Mouse (Mus musculus) heart, adult 11 months (tissue): ENCODE measurements around the gene Zp2.
A peak's percentile ranks its signal among the peaks of the same experiment; 100 is the strongest.

Source experiments
- DNase-seq: peaks from one replicate; pipeline ENCODE4 v3.0.0; 2022

Gene Zp2

GRCm38 (mm10) chr7:120128951-120129350 lies 16.1 kb downstream of the Zp2 start:
- peak; percentile 60 for DNase-seq

DNA sequence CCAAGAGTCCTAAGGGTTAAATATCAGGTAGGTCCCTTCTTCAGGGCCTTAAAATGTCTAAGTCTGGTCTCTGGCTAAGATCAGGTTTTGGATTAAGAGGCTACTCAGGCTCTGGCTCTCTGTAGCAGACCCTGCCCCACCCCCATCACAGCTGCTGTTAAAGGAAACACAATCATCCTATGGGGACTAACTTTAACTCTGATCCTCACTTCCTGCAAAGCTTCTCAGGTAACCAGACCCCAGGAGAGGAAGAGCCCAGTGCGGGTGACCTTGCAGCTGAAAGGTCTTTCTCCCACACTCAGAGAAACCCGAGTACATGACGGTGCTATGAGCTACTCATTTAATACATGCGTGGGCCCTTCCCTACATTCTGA lies 17.4 kb downstream of the Zp2 start:
- peak; percentile 45 for DNase-seq

DNA sequence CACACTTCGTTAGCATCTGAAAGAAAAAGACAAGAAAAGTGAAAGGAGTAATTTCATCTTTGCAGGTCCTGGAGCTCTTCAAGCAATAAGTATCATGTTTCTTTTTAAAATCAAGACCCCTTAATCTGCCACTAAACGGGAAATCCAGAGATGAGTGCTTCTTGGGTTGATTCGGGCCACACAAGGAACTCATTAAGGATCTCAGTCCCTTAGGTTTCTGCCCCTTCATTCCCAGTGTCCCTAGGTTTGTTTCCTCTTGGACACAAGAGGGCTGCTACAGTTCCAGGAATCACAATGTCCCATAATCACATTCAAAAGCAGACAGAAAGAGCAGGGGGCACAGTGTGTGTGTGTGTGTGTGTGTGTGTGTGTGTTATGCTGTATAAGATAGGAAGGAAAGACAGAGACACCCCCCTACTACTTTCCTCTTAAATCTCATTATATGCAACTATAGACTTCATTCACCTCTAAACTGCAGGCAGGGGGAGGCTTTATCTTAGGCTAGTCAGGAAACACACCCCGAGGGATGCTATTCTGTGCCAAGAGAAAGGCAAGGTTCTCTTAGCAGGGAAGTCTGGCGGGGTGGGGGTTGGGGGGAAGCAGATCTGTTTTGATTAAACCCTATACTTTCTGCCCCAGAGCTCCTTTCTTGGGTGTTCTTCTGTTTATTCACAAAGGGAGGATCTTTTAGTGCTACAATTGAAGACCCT lies 18.0 kb downstream of the Zp2 start:
- peak; percentile 54 for DNase-seq

DNA sequence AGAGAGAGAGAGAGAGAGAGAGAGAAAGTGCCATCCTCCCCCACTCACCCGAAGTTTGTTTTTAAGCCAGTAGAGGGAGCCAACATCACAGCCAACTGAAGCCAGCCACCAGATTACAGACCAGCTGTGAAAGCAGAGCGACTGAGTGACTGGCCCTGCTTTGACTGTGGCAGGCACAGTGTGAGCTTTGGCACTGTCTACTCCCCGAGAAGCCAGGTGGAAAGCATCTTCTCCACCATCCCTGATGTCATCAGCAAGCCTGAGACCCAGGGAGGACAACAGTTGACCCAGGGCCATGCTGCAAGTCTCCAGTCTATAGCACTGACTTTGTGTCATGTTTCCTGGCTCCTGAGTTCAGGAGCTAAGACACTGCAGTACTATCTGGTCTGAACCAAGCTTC lies 20.2 kb downstream of the Zp2 start:
- DNase-seq = peak; percentile 97

DNA sequence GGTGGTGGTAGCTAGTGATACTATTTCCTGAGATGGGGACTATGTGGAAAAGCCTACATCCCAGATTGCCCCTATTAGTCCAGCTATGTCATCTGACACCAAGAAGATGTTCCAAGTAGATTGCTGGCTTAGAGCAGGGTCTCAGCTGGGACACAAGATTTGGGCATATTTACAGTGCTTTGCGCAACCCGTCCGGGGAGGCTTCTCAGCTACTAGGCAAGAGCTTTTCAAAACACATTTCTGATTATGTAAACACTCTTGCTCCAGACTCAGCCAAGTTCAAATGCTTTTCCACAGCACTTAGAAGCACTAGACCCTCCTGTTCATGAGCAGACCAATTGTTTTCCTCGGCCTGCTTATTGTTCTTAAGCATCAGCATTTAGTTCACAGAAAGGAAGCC lies 21.3 kb downstream of the Zp2 start:
- DNase-seq = peak; percentile 97

DNA sequence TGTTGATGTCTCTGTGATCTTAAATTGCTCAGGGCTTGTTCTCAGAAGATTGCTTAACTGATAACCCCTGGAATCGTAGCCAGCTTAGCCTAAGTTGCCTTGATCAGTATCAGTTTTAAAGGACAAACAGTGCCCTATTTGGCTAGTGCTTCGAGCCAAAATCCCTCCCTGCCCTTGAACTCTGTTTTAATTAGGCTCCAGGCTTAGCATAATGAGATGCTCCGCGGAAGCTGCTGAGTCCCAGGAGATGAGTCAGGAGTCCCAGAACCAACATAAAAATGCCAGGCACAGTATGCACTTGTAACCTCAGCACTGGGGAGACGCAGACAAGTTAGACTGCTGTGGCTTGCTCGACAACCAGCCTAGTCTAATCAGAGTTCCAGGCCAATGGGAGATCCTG lies 27.6 kb downstream of the Zp2 start:
- DNase-seq = no peak

GRCm38 (mm10) chr7:120116976-120117375 lies 28.1 kb downstream of the Zp2 start:
- DNase-seq = no peak

GRCm38 (mm10) chr7:120109676-120110075 lies 35.4 kb downstream of the Zp2 start:
- DNase-seq = no peak

GRCm38 (mm10) chr7:120106356-120106755 lies 38.7 kb downstream of the Zp2 start:
- DNase-seq = peak; percentile 88

DNA sequence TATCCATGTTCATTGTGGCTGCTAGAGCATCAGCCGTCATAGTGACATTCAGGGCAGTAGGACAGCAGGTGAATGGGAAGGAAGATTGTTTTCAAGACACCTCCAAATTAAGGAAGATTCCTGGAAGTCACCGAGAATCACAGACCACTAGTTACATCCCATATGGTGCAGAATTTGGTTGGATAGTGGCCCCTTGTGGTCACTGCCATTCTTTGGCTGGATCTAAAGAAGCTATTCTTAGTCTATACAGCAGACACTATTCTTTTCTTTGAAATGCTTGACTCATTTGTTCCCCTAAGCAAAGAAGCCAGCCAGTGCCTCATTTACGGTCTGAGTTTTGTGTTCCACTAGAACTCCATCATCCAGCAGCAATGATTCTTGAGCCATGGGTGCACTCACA lies 40.1 kb downstream of the Zp2 start:
- DNase-seq = peak; percentile 44

DNA sequence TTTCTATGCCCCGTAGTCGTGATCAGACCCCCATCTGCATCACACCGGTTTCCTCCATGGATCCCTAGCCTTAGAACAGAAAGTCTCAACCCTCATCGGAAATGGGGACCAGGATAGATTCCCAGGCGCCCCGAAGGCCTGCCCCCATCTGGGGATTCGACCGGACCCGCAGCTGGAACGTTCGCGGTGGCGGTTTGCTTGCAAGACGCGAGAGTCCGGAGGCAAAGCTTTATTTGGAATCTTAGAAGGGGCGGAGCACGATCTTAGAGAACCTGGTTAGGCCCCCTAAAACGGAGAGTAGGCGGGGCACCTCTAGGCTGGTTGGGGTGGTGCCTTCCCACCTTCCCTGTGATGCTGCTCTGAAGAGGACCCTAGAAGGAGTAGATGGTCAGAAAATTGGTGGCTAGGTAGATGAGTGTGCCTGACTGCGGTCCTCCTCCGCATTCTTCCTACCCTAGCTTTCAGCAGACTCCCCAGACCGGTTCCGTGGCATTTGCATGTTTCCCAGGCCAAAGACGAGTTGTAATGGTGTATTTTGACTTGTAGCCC lies 42.0 kb downstream of the Zp2 start:
- peak; percentile 95 for DNase-seq

GRCm38 (mm10) chr7:120102164-120102972 lies 42.7 kb downstream of the Zp2 start, which contains the start of gene Tmem159:
TSS of gene Tmem159 (plus strand) at chr7:120102353.
- DNase-seq = peak; percentile 99

DNA sequence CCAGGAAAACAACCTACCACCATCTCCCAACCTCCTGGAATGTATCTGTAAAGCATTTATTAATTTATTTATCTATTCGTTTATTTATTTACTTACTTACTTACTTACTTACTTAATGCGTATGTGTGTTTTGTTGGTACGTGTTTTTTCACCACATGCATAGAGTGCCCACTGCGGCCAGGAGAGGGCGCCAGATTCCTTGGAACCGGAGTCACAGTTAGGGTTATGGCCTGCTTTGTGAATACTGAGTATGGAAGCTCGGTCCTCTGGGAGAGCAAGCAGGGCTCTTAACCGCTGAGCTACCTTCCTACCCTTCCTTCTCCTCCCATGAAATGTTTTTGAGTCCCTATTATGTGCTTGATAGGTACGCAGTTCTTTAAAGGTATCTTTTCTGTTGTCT lies 46.7 kb downstream of the Zp2 start:
- DNase-seq = peak; percentile 93

DNA sequence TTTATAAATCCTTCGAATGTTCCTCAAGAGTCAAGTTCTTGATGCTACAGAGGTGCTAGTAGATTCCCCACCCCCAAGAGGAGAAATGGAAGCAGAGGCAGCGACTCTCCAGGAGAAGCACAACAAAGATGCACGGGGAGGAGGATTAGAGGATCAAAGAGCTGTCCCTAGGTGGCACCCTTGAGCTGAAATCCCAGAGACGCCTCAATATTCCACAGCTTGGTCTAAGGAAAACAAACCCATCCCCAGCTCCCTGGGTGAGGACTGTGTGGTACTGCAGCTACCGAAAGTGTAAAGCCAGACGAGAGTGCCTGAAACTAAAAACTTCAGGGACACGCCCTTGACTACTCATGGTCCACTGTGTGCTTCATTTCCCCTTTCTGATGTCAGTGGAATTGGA lies 47.2 kb downstream of the Zp2 start:
- DNase-seq = peak; percentile 94

- peak; percentile 73 for DNase-seq
These were observed 49.9 kb downstream of the Zp2 start, which contains the start of gene Dnah3 for GRCm38 (mm10) chr7:120095180-120095579. TSS of gene Dnah3 (minus strand) at chr7:120095280.

DNA sequence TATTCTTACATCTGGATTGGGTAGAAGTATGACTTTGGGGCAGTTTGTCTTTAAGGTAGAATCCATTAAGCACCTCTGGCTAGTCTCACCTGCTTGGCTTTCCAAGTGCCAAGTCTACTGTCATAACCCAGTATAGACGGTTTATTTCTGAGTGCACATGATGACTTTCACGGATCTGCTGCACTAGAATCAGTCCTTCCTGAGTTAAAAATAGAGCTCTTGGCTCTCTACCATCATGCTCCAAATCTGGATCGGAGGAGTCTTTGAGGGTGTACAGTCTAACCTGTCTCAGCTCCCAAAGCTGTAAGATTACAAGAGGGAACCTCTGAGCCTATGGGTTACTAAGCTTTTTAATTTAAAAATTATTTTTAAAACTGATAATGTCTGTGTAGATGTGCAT lies 50.9 kb downstream of the Zp2 start:
- peak; percentile 84 for DNase-seq

DNA sequence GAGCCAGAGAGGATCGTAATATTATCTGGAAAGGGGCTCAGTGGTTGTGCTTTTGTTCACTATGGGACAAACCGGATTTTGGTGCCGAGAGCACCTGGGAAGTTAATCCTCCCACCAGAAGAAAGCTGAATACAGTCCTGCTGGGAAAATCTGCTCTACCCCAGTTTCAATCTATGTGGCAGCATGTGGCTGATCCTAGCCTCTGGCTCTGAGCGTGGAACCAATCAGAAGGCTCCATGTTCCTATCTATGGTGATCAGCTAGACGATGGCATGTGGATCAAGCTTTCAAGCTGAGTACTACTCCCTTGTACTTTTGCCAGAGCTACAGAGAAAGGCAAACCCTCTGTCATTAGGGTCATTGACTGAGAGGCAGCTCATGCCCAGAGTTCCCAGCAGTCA lies 52.1 kb downstream of the Zp2 start:
- DNase-seq = peak; percentile 76

DNA sequence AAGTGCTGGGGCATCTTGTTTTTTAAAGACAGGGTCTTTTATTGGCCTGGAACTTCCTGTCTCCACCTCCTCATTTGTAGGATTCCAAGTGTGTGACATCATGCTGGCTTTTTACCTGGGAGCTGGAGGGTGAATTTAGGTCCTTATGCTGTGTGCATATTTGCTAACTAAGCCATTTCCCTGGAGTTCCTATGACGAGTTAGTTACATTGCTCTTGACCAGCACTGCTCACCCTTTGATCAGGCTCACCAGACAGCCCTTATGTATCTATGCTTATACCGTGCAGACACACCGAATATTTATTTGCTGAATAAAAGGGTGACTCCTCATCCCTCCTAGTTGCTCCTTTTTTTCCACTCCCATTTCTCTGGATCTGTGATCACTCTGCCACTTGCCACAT lies 64.9 kb downstream of the Zp2 start:
- DNase-seq = peak; percentile 68
